In the genomic region with DNA sequence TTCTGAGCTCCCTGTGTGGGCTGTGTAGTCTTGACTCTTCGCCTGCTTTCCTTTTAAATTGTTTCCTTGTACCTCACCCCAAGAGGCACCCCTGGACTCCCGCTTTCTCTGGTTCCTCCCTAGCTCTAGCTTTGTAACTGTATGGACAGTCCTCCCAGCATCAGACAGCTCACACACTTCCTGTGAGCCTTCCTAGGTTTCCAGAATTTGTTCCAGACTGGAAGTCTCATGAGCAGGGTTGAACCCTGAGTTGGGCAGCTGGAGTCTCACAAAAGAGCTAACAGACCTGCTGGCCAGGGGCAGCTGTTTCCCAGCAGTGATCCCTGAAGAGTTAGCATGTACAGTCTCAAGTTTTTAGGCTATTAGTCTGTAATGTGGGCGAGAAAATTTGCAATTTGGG, we compare ENCODE assay signal across 12 mouse cellular contexts.
DNase-seq lines count a peak whose midpoint lies in the region; ATAC-seq and TF ChIP-seq lines count a peak whose summit lies in the region.
"Had no signal": no experiment of that assay in that cellular context is flagged by ENCODE, and none has a peak within 500 bp of the region (broad histone marks: within the 10 kb centered on the region; RNA-seq: fewer than 3 reads in every experiment).

No protein-coding gene starts in this region.

- no peak overlapping the region for H3K4me3 ChIP-seq in lung, embryonic 14.5 days (ENCODE audit: low read depth, low read length)
- H3K4me3 ChIP-seq in lung, adult 2 months (replicated peaks; ENCODE audit: extremely low read depth, low read depth, low read length): no peak overlapping the region
- no peak overlapping the region for H3K4me3 ChIP-seq in heart, embryonic 14.5 days (ENCODE audit: control insufficient read depth in 1 of 2, insufficient read depth in 1 of 2, low read depth in 1 of 2, low read length in 2 of 2)
- H3K4me3 ChIP-seq in midbrain, embryonic 16.5 days (ENCODE audit: low read depth, low read length): no peak overlapping the region
- H3K4me3 ChIP-seq: liver, embryonic 15.5 days; midbrain, embryonic 13.5 days; neural tube, embryonic 13.5 days had no signal

- TF ChIP-seq POLR2A in lung, adult 2 months (IDR thresholded peaks at IDR 0.05; ENCODE audit: borderline replicate concordance, extremely low read depth, low read depth, low read length): no peak

- H3K4me2 ChIP-seq in lung, embryonic 14.5 days: no peak overlapping the region
- no peak overlapping the region for H3K4me2 ChIP-seq in heart, embryonic 14.5 days (ENCODE audit: low read length)
- H3K4me2 ChIP-seq in midbrain, embryonic 16.5 days (ENCODE audit: low read length): no peak overlapping the region
- H3K4me2 ChIP-seq: liver, embryonic 15.5 days; midbrain, embryonic 13.5 days; neural tube, embryonic 13.5 days had no signal

- H3K36me3 ChIP-seq in lung, embryonic 14.5 days (ENCODE audit: insufficient read depth): peaks cover 14% of the 10 kb centered on the region; the same call in 1 of the 2 replicates
- H3K36me3 ChIP-seq in heart, embryonic 14.5 days (ENCODE audit: control insufficient read depth, insufficient read depth, low read length): peaks cover 33% of the 10 kb centered on the region
- H3K36me3 ChIP-seq in midbrain, embryonic 16.5 days (ENCODE audit: control insufficient read depth, insufficient read depth, low read length): peaks cover 10% of the 10 kb centered on the region

- no peaks in the 10 kb centered on the region for H3K9me3 ChIP-seq in lung, embryonic 14.5 days (ENCODE audit: low read depth, low read length)
- no peaks in the 10 kb centered on the region for H3K9me3 ChIP-seq in heart, embryonic 14.5 days (ENCODE audit: control insufficient read depth, low read length)
- H3K9me3 ChIP-seq in midbrain, embryonic 16.5 days (replicated peaks; ENCODE audit: control insufficient read depth, low read length, poor library complexity, severe bottlenecking): no peaks in the 10 kb centered on the region
- H3K9me3 ChIP-seq: liver, embryonic 15.5 days; midbrain, embryonic 13.5 days; neural tube, embryonic 13.5 days had no signal

- DNase-seq in gastrocnemius, postnatal 25 days: peak; percentile 32
- no peak for DNase-seq in gastrocnemius, adult 18-20 months (ENCODE audit: low spot score)
- DNase-seq in lung, embryonic 14.5 days: peak; percentile 11
- no peak for DNase-seq in lung, adult 2 months
- peak; percentile 30 for DNase-seq in skeletal muscle tissue, adult 2 months (ENCODE audit: low read depth, low spot score)
- no peak for DNase-seq in urinary bladder, adult 2 months (ENCODE audit: low spot score)

- no peak for ATAC-seq in lung, embryonic 14.5 days (ENCODE audit: insufficient read depth)
- no peak for ATAC-seq in heart, embryonic 14.5 days (ENCODE audit: insufficient number of reproducible peaks, insufficient read depth, low FRiP score, low read depth)
- ATAC-seq in midbrain, embryonic 16.5 days: no peak
- ATAC-seq: hindbrain, embryonic 16.5 days; midbrain, embryonic 13.5 days had no signal

- 74% methylated on average over 3 of the region's 3 CpGs for WGBS in lung, embryonic 14.5 days
- 65% methylated on average over 3 of the region's 3 CpGs for WGBS in lung, adult 2 months
- 68% methylated on average over 3 of the region's 3 CpGs for WGBS in heart, embryonic 14.5 days
- 88% methylated on average over 3 of the region's 3 CpGs for WGBS in midbrain, embryonic 16.5 days

- TF ChIP-seq CTCF in lung, embryonic 14.5 days (IDR thresholded peaks at IDR 0.05; ENCODE audit: low read depth): no peak
- TF ChIP-seq CTCF in lung, adult 2 months (IDR thresholded peaks at IDR 0.05; ENCODE audit: insufficient read depth, low read length): no peak

- no peak overlapping the region for H3K9ac ChIP-seq in lung, embryonic 14.5 days
- H3K9ac ChIP-seq in heart, embryonic 14.5 days (ENCODE audit: low read length): no peak overlapping the region
- no peak overlapping the region for H3K9ac ChIP-seq in midbrain, embryonic 16.5 days (ENCODE audit: low read depth, low read length)
- H3K9ac ChIP-seq: liver, embryonic 15.5 days; midbrain, embryonic 13.5 days; neural tube, embryonic 13.5 days had no signal

- H3K27ac ChIP-seq in lung, embryonic 14.5 days (ENCODE audit: low read depth): peak overlapping the region; percentile 51; the same call in 1 of the 2 replicates
- H3K27ac ChIP-seq in heart, embryonic 14.5 days (replicated peaks in 1 of 2; ENCODE audit: control insufficient read depth in 1 of 2, insufficient read depth in 1 of 2, low read depth in 2 of 2, low read length in 2 of 2): peak overlapping the region; percentile 39 to 56; a peak in 2 of 4 replicates
- no peak overlapping the region for H3K27ac ChIP-seq in midbrain, embryonic 16.5 days (ENCODE audit: low read length)
- H3K27ac ChIP-seq: liver, embryonic 15.5 days; midbrain, embryonic 13.5 days; neural tube, embryonic 13.5 days had no signal

- H3K27me3 ChIP-seq in lung, embryonic 14.5 days (ENCODE audit: insufficient read depth, low read length): no peaks in the 10 kb centered on the region
- no peaks in the 10 kb centered on the region for H3K27me3 ChIP-seq in heart, embryonic 14.5 days (ENCODE audit: control insufficient read depth, insufficient read depth, low read length)
- no peaks in the 10 kb centered on the region for H3K27me3 ChIP-seq in midbrain, embryonic 16.5 days (ENCODE audit: control insufficient read depth, insufficient read depth, low read depth, low read length)
- H3K27me3 ChIP-seq: liver, embryonic 15.5 days; midbrain, embryonic 13.5 days; neural tube, embryonic 13.5 days had no signal

- H3K4me1 ChIP-seq in lung, embryonic 14.5 days (ENCODE audit: insufficient read depth): peaks cover 38% of the 10 kb centered on the region
- H3K4me1 ChIP-seq in lung, adult 2 months (ENCODE audit: control insufficient read depth, insufficient read depth, low read length): peaks cover 25% of the 10 kb centered on the region
- H3K4me1 ChIP-seq in heart, embryonic 14.5 days (ENCODE audit: control insufficient read depth in 2 of 2, insufficient read depth in 2 of 2, low read length in 2 of 2): peaks cover 17 to 32% of the 10 kb centered on the region in 2 experiments
- no peaks in the 10 kb centered on the region for H3K4me1 ChIP-seq in midbrain, embryonic 16.5 days (ENCODE audit: control insufficient read depth, insufficient read depth, low read length)

Comparison
In these comparisons a context has a peak if more than half of its experiments do, and no peak if none do; other contexts are left out.
1. DNase-seq: peak in gastrocnemius, postnatal 25 days (single experiment), lung, embryonic 14.5 days (single experiment) and skeletal muscle tissue, adult 2 months (single experiment); none in gastrocnemius, adult 18-20 months (single experiment), lung, adult 2 months (single experiment) and urinary bladder, adult 2 months (single experiment).